Mouse (Mus musculus): Measurements from ENCODE around the gene Gstm5. TPM values are rescaled to one million over a fixed set of nuclear protein-coding genes. Genes with fewer than 3 reads are reported as not detected.

Gene Gstm5
- polyA plus RNA-seq, 1 experiment from 2014 or later: 150 TPM

- WGBS: 25% methylated on average over 3 of the region's 3 CpGs
- no peaks in the 10 kb centered on the region for H3K9me3 ChIP-seq (ENCODE audit: control insufficient read depth, low read length)
- H3K27ac ChIP-seq (replicated peaks in 1 of 2; ENCODE audit: control insufficient read depth in 1 of 2, insufficient read depth in 1 of 2, low read depth in 2 of 2, low read length in 2 of 2): no peak overlapping the region
- no peak overlapping the region for H3K4me3 ChIP-seq (ENCODE audit: control insufficient read depth in 1 of 2, insufficient read depth in 1 of 2, low read depth in 1 of 2, low read length in 2 of 2)
- H3K9ac ChIP-seq (ENCODE audit: low read length): no peak overlapping the region
- H3K36me3 ChIP-seq (ENCODE audit: control insufficient read depth, insufficient read depth, low read length): no peaks in the 10 kb centered on the region
- no peak overlapping the region for H3K4me2 ChIP-seq (ENCODE audit: low read length)
- H3K4me1 ChIP-seq (ENCODE audit: control insufficient read depth in 2 of 2, insufficient read depth in 2 of 2, low read length in 2 of 2): peaks cover 18 to 25% of the 10 kb centered on the region in 2 experiments
- no peak for ATAC-seq (ENCODE audit: insufficient number of reproducible peaks, insufficient read depth, low FRiP score, low read depth)
- no peaks in the 10 kb centered on the region for H3K27me3 ChIP-seq (ENCODE audit: control insufficient read depth, insufficient read depth, low read length)
These were observed 40.3 kb downstream of the Gstm5 start for GRCm38 (mm10) chr3:107935888-107936287.

- Histone ChIP-seq H3K27ac (replicated peaks in 1 of 2; ENCODE audit: control insufficient read depth in 1 of 2, insufficient read depth in 1 of 2, low read depth in 2 of 2, low read length in 2 of 2) (no peak overlapping the region), H3K27me3 (ENCODE audit: control insufficient read depth, insufficient read depth, low read length) (no peaks in the 10 kb centered on the region), H3K4me2 (ENCODE audit: low read length) (no peak overlapping the region), H3K36me3 (ENCODE audit: control insufficient read depth, insufficient read depth, low read length) (no peaks in the 10 kb centered on the region), H3K4me1 (ENCODE audit: control insufficient read depth in 2 of 2, insufficient read depth in 2 of 2, low read length in 2 of 2) (peaks cover 13 to 28% of the 10 kb centered on the region in 2 experiments; a peak in 3 of 4 replicates), H3K4me3 (ENCODE audit: control insufficient read depth in 1 of 2, insufficient read depth in 1 of 2, low read depth in 1 of 2, low read length in 2 of 2) (no peak overlapping the region), H3K9me3 (ENCODE audit: control insufficient read depth, low read length) (no peaks in the 10 kb centered on the region), H3K9ac (ENCODE audit: low read length) (no peak overlapping the region)
- ATAC-seq (ENCODE audit: insufficient number of reproducible peaks, insufficient read depth, low FRiP score, low read depth): 0 out of 2 replicates have a peak, but pooled peaks have one; percentile 10
- WGBS: 41% methylated on average over 3 of the region's 3 CpGs
These were observed 43.8 kb downstream of the Gstm5 start for GRCm38 (mm10) chr3:107939403-107939802.

- Histone ChIP-seq H3K9me3 (ENCODE audit: control insufficient read depth, low read length) (no peaks in the 10 kb centered on the region), H3K27me3 (ENCODE audit: control insufficient read depth, insufficient read depth, low read length) (no peaks in the 10 kb centered on the region), H3K4me1 (ENCODE audit: control insufficient read depth in 2 of 2, insufficient read depth in 2 of 2, low read length in 2 of 2) (peaks cover 13 to 28% of the 10 kb centered on the region in 2 experiments; a peak in 3 of 4 replicates), H3K9ac (ENCODE audit: low read length) (no peak overlapping the region), H3K4me3 (ENCODE audit: control insufficient read depth in 1 of 2, insufficient read depth in 1 of 2, low read depth in 1 of 2, low read length in 2 of 2) (no peak overlapping the region), H3K4me2 (ENCODE audit: low read length) (no peak overlapping the region), H3K27ac (replicated peaks in 1 of 2; ENCODE audit: control insufficient read depth in 1 of 2, insufficient read depth in 1 of 2, low read depth in 2 of 2, low read length in 2 of 2) (no peak overlapping the region), H3K36me3 (ENCODE audit: control insufficient read depth, insufficient read depth, low read length) (no peaks in the 10 kb centered on the region)
- 65% methylated on average over 4 of the region's 4 CpGs for WGBS
- ATAC-seq (ENCODE audit: insufficient number of reproducible peaks, insufficient read depth, low FRiP score, low read depth): no peak
These were observed 44.2 kb downstream of the Gstm5 start for GRCm38 (mm10) chr3:107939830-107940229.

- Histone ChIP-seq H3K4me3 (ENCODE audit: control insufficient read depth in 1 of 2, insufficient read depth in 1 of 2, low read depth in 1 of 2, low read length in 2 of 2) (no peak overlapping the region), H3K36me3 (ENCODE audit: control insufficient read depth, insufficient read depth, low read length) (no peaks in the 10 kb centered on the region), H3K27ac (replicated peaks in 1 of 2; ENCODE audit: control insufficient read depth in 1 of 2, insufficient read depth in 1 of 2, low read depth in 2 of 2, low read length in 2 of 2) (peak overlapping the region in 1 of 2 experiments; percentile 55; a peak in 2 of 4 replicates), H3K4me2 (ENCODE audit: low read length) (no peak overlapping the region), H3K27me3 (ENCODE audit: control insufficient read depth, insufficient read depth, low read length) (no peaks in the 10 kb centered on the region), H3K9me3 (ENCODE audit: control insufficient read depth, low read length) (no peaks in the 10 kb centered on the region), H3K9ac (ENCODE audit: low read length) (no peak overlapping the region), H3K4me1 (ENCODE audit: control insufficient read depth in 2 of 2, insufficient read depth in 2 of 2, low read length in 2 of 2) (peaks cover 13 to 28% of the 10 kb centered on the region in 2 experiments; a peak in 3 of 4 replicates)
- WGBS: 34% methylated on average over 7 of the region's 7 CpGs
- no peak for ATAC-seq (ENCODE audit: insufficient number of reproducible peaks, insufficient read depth, low FRiP score, low read depth)
These were observed 44.9 kb downstream of the Gstm5 start for GRCm38 (mm10) chr3:107940524-107940923.

GRCm38 (mm10) chr3:107941261-107941660 lies 45.6 kb downstream of the Gstm5 start:
- Histone ChIP-seq H3K4me1 (ENCODE audit: control insufficient read depth in 2 of 2, insufficient read depth in 2 of 2, low read length in 2 of 2) (peaks cover 13 to 23% of the 10 kb centered on the region in 2 experiments; a peak in 3 of 4 replicates), H3K27ac (replicated peaks in 1 of 2; ENCODE audit: control insufficient read depth in 1 of 2, insufficient read depth in 1 of 2, low read depth in 2 of 2, low read length in 2 of 2) (no peak overlapping the region), H3K36me3 (ENCODE audit: control insufficient read depth, insufficient read depth, low read length) (no peaks in the 10 kb centered on the region), H3K4me3 (ENCODE audit: control insufficient read depth in 1 of 2, insufficient read depth in 1 of 2, low read depth in 1 of 2, low read length in 2 of 2) (no peak overlapping the region), H3K4me2 (ENCODE audit: low read length) (no peak overlapping the region), H3K9me3 (ENCODE audit: control insufficient read depth, low read length) (no peaks in the 10 kb centered on the region), H3K9ac (ENCODE audit: low read length) (no peak overlapping the region), H3K27me3 (ENCODE audit: control insufficient read depth, insufficient read depth, low read length) (no peaks in the 10 kb centered on the region)
- ATAC-seq (ENCODE audit: insufficient number of reproducible peaks, insufficient read depth, low FRiP score, low read depth): no peak
- WGBS: 60% methylated on average over 4 of the region's 4 CpGs

GRCm38 (mm10) chr3:107943239-107943990 lies 47.8 kb downstream of the Gstm5 start, which contains the start of gene Gstm6:
Gstm6 (minus strand) TSS chr3:107943749.
- no peak for ATAC-seq (ENCODE audit: insufficient number of reproducible peaks, insufficient read depth, low FRiP score, low read depth)
- peak within 1 kb of the TSS; percentile 67 for H3K4me2 ChIP-seq (ENCODE audit: low read length)
- WGBS: 12% methylated on average over 20 of the region's 20 CpGs
- H3K27me3 ChIP-seq (ENCODE audit: control insufficient read depth, insufficient read depth, low read length): no peaks in the 10 kb centered on the region
- H3K27ac ChIP-seq (replicated peaks in 1 of 2; ENCODE audit: control insufficient read depth in 1 of 2, insufficient read depth in 1 of 2, low read depth in 2 of 2, low read length in 2 of 2): no peak within 1 kb of the TSS
- peaks cover 13 to 23% of the 10 kb centered on the region in 2 experiments; a peak in 3 of 4 replicates for H3K4me1 ChIP-seq (ENCODE audit: control insufficient read depth in 2 of 2, insufficient read depth in 2 of 2, low read length in 2 of 2)
- H3K4me3 ChIP-seq (ENCODE audit: control insufficient read depth in 1 of 2, insufficient read depth in 1 of 2, low read depth in 1 of 2, low read length in 2 of 2): peak within 1 kb of the TSS; percentile 30 to 40
- H3K36me3 ChIP-seq (ENCODE audit: control insufficient read depth, insufficient read depth, low read length): no peaks in the 10 kb centered on the region
- H3K9me3 ChIP-seq (ENCODE audit: control insufficient read depth, low read length): no peaks in the 10 kb centered on the region
- peak within 1 kb of the TSS; percentile 59 for H3K9ac ChIP-seq (ENCODE audit: low read length)

GRCm38 (mm10) chr3:107945729-107946128 lies 50.1 kb downstream of the Gstm5 start:
- Histone ChIP-seq H3K27me3 (ENCODE audit: control insufficient read depth, insufficient read depth, low read length) (no peaks in the 10 kb centered on the region), H3K9ac (ENCODE audit: low read length) (no peak overlapping the region), H3K27ac (replicated peaks in 1 of 2; ENCODE audit: control insufficient read depth in 1 of 2, insufficient read depth in 1 of 2, low read depth in 2 of 2, low read length in 2 of 2) (no peak overlapping the region), H3K4me2 (ENCODE audit: low read length) (no peak overlapping the region), H3K4me1 (ENCODE audit: control insufficient read depth in 2 of 2, insufficient read depth in 2 of 2, low read length in 2 of 2) (peaks cover 6 to 10% of the 10 kb centered on the region in 2 experiments; a peak in 3 of 4 replicates), H3K9me3 (ENCODE audit: control insufficient read depth, low read length) (no peaks in the 10 kb centered on the region), H3K36me3 (ENCODE audit: control insufficient read depth, insufficient read depth, low read length) (no peaks in the 10 kb centered on the region), H3K4me3 (ENCODE audit: control insufficient read depth in 1 of 2, insufficient read depth in 1 of 2, low read depth in 1 of 2, low read length in 2 of 2) (no peak overlapping the region)
- WGBS: 59% methylated on average over 4 of the region's 4 CpGs
- ATAC-seq (ENCODE audit: insufficient number of reproducible peaks, insufficient read depth, low FRiP score, low read depth): no peak
